Mouse (Mus musculus): ENCODE data around the gene Grin2a.

Grin2a gene

GRCm38 (mm10) chr16:9994951-9995813 is at the start of gene Grin2a:
TSS of gene Grin2a (minus strand) at chr16:9995560.
- CTCF ChIA-PET = no interaction called here

GRCm38 (mm10) chr16:10035582-10036215 is 40.3 kb upstream of the Grin2a start:
- CTCF ChIA-PET = no interaction called here

GRCm38 (mm10) chr16:10033416-10033979 is 38.1 kb upstream of the Grin2a start:
- CTCF ChIA-PET = no interaction called here

GRCm38 (mm10) chr16:10031891-10032290 is 36.5 kb upstream of the Grin2a start:
- CTCF ChIA-PET = no interaction called here

GRCm38 (mm10) chr16:10026741-10027140 is 31.4 kb upstream of the Grin2a start:
- CTCF ChIA-PET = no interaction called here

- CTCF ChIA-PET = no interaction called here
These were observed 14.4 kb upstream of the Grin2a start for GRCm38 (mm10) chr16:10009743-10010142.

- CTCF ChIA-PET = no interaction called here
These were observed 10.2 kb upstream of the Grin2a start for GRCm38 (mm10) chr16:10005606-10006005.

- CTCF ChIA-PET = no interaction called here
These were observed 8.7 kb upstream of the Grin2a start for GRCm38 (mm10) chr16:10004096-10004495.

- CTCF ChIA-PET = no interaction called here
These were observed 7.6 kb upstream of the Grin2a start for GRCm38 (mm10) chr16:10003001-10003400.

GRCm38 (mm10) chr16:10001601-10002000 is 6.2 kb upstream of the Grin2a start:
- CTCF ChIA-PET = no interaction called here

- CTCF ChIA-PET = no interaction called here
These were observed 4.6 kb upstream of the Grin2a start for GRCm38 (mm10) chr16:9999926-10000325.

GRCm38 (mm10) chr16:9997931-9998330 is 2.6 kb upstream of the Grin2a start:
- CTCF ChIA-PET = no interaction called here

GRCm38 (mm10) chr16:9995814-9996210 is 452 bp upstream of the Grin2a start:
- CTCF ChIA-PET = no interaction called here

- CTCF ChIA-PET = no interaction called here
These were observed 1.1 kb downstream of the Grin2a start for GRCm38 (mm10) chr16:9994041-9994950.

GRCm38 (mm10) chr16:9993255-9994040 is 1.9 kb downstream of the Grin2a start:
- CTCF ChIA-PET = no interaction called here

GRCm38 (mm10) chr16:9992773-9993221 is 2.6 kb downstream of the Grin2a start:
- CTCF ChIA-PET = no interaction called here

GRCm38 (mm10) chr16:9992076-9992772 is 3.1 kb downstream of the Grin2a start:
- CTCF ChIA-PET = no interaction called here

GRCm38 (mm10) chr16:9985041-9985440 is 10.3 kb downstream of the Grin2a start:
- CTCF ChIA-PET = interaction anchor here (0.6 kb wide), 1 partner anchor 401 kb away, joined by 4 read pairs; no protein-coding TSS in a partner anchor

GRCm38 (mm10) chr16:9980641-9981040 is 14.7 kb downstream of the Grin2a start:
- CTCF ChIA-PET = no interaction called here

GRCm38 (mm10) chr16:9978173-9978572 is 17.2 kb downstream of the Grin2a start:
- CTCF ChIA-PET = no interaction called here
